Mouse (Mus musculus) right cerebral cortex, postnatal 4 days (tissue): Measurements from ENCODE around the gene Tmem200c.

Experiments
- DNase-seq: peaks from one replicate; pipeline ENCODE4 v3.0.0-alpha.2; 2022

Tmem200c gene

DNA sequence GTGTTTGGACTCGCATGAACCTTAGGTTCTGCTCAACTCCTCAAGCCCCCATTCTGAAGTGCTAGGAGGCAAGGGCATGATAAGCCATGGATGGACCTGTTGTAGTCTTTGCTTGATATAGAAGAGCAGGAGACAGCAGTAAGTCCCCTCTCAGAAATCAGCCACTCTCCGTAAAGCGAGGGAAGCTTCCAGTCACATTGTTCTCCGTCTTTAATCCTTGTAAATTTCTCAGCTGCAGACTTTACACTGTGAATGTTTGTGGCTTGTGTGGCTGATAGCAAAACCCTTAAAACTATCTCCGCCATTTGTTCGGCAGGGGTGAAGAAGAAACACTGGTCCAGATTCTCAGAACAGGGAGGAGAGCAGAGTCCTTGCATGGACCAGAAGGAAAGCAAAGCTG, at the start of gene Tmem200c:
Gene Tmem200c (plus strand): TSS at position 301 of the 400 bp plus-strand sequence.
- no peak for DNase-seq

DNA sequence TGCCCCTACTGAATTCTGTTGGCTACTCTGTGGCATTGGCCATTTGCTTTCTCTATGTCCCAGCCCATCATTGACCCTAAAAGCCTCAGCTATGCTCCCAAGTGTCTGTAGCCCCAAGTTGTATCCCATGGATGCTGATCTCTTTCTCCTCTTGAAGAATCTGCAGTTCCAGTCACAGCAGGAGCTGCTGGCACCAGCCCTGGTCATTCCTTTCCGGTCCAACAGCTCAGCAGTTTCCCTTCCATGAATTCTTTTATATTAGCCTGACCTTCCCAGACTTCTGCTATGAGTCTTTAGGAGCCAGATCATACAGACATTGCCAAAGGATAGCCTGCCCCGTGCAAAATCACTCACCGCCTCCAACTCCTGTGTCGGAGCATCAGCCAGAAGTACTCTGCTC, 32.7 kb upstream of the Tmem200c start:
- DNase-seq: no peak

DNA sequence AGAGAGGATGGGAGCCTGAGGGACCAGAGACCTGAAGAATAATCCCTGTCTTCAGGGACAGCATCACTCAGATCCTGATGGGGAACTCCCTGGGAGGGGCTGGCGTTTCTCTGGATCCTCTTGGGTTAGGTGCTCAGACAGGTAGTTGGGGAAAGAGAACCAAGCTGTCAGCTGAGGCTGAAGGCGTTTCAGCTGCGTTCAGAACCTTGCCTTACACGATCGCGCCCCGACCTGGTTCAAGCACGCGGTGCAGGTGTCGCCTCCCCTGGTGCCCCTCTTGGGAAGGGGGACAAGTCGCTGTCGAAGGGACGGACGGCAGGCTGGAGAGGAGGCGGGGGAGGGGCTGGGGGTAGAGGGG, 10.2 kb downstream of the Tmem200c start:
- DNase-seq: no peak

DNA sequence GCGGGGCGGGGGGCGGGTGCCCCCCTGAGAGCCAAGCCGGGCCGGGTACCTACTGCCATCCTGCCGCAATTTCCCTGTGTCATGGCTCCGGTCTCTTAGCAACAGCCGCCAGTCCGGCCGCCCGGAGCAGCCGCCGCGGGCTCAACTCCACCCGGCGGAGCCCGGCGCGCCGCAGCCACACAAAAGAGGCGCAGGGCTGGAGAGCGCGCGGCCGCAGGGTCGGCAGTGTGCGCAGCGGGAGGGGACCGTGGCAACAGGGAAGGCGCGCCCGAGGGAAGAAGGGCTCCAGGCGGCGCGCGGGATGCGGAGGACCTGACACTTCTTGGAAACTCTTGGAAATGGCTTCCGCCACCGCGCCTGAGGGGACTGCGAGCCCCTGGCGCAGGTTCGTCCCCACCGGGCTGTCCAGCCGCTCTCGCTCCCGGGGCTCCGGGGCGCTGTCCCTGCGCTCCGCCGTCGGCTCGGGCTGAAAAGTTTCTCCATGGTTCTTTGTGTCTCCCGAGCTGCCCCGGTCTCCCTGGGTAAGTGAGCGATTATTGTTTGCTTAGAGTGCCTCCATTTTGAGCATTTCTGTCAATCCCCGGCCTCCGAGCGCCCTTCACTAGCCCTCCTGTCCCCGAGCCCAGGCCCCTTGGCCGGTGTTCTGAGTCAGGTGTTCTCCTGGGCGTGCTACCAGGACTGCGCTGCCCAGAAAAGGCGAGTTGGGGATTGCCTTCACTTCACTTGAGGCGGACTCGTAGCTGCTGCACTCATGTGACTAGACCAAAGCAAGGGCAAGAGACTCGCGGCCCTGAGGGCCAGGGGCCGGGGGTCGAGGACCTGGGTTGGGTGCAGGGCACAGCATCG, 10.8 kb downstream of the Tmem200c start:
- peak; percentile 59 for DNase-seq

DNA sequence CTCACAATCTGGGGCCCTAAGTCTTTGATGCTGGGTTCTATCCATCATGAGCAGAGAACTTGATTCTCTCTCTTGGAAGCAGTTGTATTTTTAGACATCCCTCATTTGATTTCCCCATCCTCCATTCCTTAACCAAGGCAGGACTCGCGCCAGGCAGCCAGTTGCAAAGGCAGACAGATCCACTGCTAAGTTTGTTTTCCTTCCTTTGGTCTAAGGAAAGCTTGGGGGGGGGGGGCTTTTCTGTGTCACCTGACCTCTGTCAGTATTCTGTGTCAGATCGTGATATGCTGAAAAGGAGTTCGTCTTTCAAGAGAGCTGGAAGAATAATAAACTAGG, 11.4 kb downstream of the Tmem200c start:
- peak; percentile 61 for DNase-seq

DNA sequence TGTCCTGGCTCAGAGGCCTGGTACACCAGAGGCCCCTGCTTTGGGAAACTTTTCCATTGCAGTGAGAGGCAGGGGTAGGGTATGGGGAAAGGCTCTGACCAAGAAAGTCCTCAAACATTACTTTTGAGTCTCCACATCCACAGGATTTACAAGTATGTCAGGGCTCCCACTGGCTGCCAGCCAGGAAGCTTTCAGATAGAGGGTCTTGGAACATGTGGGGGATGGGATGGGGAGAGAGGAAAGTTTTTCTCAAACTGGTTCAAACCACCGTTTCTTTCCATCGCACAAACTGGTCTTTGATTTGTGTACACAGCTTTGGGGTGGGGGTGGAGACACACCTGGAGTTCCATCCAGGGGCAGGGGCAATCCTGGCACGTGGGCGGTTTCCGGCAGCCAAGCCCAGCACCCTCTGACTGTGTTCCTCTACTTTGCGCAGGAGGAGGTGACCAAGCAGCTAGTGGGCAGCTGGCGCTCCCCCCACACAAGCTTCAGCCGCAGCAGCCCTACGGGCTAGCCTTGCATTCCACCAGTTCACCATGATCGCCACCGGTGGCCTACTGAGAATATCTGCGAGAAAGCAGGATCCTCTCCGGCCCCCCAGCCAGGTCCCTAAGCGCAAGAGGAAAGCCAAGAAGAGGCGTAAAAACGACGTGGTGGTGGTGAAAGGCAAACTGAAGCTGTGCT, 13.6 kb downstream of the Tmem200c start:
- peak; percentile 30 for DNase-seq

DNA sequence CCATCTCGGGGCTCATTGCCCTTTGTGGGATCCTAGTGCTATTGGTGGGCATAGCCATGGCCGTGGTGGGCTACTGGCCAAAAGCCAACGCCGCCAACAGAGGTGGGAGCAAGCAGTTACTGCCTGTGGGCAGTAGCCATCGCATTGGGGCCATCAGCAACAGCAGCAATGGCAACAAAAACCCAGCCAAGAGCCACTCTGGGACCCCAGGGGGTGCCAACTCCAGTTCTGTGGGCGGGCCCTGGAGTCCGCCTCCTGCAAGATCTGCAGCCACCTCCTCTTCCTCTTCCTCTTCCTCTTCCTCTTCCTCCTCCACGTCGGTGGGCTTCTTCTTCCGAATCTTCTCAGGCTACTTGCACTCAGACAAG, 14.1 kb downstream of the Tmem200c start:
- peak; percentile 24 for DNase-seq

DNA sequence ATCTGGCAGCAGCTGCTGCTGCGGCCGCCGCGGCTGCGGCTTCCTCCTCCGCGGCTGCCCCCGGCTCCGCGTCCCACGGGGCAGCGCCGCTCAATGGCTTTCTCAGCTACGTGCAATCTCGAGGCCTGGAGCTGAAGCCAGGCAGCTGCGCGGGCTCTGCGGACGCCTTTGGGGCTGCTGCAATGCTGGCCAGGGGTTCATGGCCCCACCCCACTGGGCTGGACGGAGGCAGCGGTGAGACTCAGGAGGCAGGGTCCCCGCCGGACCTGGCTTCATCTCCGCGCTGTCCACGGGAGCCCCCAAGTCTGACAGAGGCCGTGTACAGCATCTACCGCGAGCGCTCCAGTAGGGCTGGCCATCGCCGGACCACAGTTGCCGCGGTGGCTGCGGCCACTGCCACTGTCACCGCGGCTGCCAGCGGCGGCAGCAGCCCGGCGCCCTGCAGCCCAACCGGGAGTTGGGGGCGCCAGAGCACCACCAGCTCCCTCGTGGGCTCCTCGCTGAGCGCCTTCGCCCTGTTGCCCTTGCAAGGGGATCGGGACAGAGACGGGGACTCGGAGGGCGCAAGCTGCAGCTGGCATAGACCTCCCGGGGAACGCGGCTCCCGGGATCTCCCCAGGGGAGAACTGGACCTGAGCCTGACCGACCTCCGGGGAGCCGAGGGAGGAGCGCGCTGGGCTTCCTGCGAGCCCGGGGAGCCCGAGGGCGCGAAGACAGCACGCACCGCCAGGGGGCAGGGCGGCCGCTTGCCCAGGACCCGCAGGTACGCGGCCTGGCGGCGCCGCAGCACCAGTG, 14.9 kb downstream of the Tmem200c start:
- peak; percentile 66 for DNase-seq

DNA sequence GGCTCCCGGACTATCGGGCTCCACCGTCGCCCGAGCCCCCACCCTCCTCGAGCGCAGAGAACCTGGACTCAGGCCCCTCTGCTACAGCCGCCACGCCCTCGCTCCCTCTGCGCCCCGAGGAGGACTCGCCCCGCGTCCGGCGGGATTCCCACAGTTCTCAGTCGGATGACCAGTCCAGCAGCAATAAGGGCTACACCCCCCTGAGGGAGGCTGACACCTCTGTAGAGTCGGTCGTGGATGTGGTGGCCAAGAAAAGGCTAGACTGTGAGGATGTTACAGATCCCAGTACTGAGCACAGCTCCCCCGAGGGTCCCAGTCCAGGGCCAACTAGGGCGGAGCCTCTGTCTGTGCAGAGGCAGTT, 15.4 kb downstream of the Tmem200c start:
- no peak for DNase-seq

DNA sequence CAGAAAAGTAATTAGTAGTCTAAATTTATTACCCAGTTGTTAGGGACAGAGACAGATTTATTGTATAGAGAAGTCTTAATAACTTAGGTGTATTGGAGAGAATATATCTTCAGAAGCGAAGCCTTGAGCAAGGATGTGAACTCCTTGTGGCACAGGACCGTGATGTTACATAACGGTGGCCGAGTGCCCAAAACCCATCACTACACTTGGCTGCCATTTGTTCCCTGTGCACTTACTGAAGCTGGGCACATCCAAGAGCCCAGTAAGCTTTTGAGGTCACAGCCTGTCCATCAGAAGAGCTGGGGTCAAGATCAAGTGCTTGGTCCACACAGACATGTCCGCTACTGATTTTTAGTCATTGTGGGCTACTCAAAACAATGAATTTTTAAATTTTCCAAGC, 19.5 kb downstream of the Tmem200c start:
- DNase-seq: no peak

DNA sequence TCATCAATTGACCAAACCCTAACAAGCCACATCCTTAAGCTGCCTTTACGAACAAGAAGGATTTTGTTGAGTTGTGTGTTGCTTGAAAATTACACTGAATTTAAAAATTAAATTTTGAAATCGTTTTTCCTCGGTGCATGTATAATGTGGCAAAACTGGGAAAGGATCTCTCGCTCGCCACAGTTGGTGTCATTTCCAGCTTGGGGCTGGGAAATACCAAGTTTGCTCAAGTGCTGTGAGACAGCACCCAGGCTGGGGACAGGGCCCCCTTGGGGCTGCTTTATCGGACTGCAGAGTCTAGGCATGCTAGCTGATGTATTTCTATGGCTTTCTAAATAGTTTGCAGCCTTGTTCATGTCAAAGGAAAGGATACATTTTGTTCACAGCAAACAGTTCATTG, 22.3 kb downstream of the Tmem200c start:
- DNase-seq: peak; percentile 26

DNA sequence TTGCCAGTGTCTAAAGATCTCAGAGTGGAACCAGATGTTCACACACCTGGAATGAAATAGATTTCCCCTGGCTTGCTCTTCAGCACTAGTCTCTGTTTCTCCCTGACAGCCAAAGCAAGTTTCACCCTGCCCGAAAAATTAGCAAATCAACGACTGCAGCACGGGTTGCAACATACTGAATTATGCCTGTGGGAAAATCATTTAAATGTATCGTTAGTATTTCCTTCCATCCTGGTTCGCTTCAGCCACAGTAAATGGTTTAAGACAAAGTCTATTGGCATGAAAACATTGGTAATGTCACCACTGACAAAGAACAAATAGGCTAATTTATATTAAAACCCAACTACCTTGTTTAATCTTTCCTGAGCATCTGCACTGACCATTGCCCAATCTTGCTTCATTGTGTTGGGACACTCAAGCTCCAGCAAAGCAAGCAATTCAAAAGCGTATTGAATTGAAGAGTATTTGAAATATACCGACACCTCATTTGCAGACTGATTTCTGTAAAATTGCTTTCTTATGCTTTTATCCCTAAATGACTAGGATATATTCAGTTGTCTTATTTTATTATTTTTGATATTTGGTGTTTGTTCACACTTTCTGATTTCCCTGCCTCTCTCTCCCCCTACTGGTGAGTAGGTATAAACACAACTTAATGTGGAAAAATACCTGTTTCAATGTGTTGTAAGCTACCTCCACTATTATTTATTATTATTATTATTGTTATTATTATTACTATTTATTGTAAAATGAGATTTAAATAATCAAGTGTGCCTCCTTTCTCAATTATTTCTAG, 25.9 kb downstream of the Tmem200c start:
- no peak for DNase-seq

DNA sequence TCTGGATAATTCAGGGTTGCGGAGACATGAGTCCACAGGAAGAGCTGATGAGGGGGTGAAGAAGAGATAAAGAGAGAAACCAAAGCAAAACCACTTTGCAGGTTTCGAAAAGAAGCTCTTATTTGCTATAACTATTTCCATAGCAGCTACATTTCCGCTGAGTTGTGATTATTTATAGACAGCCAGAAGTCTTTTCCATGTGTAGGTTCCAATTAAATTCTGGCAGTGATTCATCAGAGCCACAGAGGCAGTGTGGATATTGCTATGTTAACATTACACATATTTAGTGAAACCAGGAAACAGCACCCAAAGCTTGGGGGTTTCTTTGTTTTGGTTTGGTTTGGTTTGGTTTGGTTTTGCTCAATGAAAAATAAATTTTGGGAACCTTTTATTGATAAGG, 37.8 kb downstream of the Tmem200c start:
- no peak for DNase-seq

DNA sequence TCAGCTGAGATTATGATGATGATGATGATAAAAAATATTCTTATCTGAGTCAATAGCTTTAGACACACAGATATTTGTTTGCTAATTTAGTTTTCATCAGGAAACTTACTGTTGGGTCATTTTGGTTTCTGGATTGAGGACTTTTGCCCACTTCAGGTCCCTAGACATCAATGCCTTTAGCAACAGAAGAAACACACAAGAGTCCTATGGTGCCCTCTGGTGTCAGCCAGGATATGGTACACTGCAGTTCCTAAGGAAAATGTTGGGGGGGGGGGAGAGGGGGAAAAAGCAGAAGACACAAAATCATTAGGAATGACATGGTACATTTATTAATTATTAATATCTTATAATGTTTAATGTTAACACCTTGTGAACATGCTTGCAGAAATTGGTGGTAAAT, 42.0 kb downstream of the Tmem200c start:
- peak; percentile 52 for DNase-seq

DNA sequence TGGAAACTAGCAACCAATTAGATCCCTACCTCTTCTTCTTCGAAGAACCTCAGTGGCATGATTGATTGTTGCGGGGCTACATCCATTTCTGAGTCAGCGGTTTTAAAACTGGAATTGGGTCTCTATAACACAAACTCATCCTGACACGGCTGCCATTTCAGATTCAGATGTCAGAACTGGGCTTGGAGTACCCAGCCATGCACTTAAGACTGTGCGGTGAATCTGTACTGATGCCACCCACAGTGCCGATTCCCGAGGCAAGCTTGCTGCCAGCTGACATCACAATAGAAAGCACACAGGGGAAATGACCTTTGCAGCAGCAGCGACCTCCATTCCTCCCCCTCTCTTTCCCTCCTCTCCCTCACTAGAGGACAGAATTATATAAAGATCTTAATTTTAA, 47.6 kb downstream of the Tmem200c start:
- DNase-seq: no peak

DNA sequence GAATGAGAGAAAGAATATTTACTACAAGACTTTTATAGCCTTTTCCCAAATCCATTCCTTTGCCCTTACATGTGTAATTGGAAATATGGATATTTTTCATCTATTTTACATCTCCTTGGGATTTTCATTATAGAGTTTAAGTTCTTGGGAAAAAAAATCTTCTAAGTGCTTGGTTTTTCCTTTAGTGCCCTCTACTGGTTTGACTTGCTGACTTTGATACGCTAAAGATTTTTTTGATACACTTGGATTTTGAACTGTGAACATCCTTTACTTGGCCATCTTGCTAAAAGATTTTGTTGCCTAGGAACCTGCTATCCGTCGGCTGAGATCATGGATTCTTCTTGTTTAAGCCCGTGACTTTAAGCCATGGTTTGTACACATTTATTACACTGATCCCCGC, 48.8 kb downstream of the Tmem200c start:
- no peak for DNase-seq

DNA sequence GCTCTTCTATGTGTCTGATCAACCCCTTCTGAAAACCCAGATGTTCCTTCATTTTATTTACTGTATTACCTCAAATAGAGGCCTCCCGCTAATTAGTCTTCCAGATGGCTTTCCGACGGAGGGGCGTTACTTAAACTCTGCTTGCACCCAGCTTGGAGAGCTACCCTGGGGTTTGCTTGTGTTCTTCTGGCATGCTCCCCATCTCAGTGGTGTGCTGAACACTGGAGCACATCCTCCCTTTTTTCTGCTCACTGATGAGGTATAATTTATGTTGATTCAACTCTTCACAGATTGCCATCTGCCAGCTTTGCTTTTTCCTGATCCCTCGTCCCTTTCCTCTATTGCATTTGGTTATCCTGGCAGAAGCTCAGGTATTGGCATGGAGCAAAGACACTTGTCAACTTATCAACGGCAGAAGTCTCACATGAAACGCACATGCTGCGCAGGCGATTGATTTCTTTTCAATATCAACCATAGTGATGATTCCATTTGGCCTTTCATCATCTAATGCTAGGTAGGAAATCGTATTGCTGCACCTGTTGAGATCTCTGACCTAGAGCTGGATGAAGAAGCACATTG, 49.6 kb downstream of the Tmem200c start:
- no peak for DNase-seq

DNA sequence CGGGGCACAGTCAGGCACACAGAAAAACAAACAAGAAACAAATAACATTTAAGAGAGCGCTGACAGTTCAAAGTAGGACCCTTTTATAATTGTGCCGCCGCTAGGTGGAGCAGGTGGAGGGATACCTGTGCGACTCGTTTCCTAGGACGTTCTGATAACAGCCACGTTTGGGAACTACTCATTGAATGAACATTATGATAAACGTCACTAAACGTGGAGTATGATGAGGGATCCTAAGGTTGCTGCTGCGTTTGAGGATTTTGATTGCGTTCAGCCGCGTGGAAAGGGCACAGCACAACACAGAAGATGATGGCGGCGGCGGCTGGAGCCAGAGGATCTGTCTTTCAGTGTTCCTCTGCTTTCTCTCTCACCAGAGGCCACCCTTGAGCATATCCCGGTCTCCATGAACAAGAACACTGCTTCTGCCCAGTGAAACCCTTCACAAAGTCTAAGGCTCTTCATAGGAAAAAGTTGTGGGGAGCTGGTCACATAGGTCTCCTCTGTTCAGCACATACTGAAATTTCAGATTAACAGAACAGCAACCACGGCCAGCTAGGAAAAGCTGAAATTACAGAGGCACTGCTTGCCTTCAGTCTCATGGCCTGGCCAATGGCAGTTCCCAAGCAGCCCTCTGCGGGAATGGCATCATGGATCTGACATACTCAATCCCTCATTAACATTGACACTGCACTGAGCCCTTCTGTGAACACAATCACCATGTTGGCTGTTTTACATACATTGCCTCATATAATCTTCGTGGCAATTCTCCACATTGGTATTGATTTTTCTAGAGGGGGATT, 55.5 kb downstream of the Tmem200c start:
- peak; percentile 67 for DNase-seq

DNA sequence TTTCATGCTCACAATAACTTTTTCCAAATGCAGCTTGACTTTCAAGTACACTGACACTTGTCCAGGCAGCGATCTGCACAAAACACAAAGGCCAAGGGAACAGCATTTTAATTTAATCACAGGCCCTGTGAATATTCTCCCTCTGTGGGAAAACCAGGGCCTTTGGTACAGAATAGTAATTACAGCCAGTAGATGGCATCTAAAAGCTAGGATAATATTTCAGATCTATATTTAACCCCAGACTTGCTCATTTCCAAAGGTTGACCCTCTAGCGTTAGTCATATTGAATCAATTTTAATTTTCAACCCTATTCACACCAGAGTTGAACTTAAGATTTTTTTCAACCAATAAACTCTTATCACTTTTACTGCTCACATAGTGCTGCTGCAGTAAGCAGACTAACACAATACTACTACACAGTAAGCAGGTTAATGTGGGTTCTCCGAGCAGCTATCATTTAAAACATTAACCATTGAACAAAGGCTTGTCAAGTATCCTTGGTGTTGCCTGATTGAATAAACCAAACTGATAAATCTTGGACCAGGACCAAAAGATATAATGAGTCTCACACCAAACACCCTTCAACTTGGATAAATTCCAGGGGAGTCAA, 57.2 kb downstream of the Tmem200c start:
- DNase-seq: no peak

DNA sequence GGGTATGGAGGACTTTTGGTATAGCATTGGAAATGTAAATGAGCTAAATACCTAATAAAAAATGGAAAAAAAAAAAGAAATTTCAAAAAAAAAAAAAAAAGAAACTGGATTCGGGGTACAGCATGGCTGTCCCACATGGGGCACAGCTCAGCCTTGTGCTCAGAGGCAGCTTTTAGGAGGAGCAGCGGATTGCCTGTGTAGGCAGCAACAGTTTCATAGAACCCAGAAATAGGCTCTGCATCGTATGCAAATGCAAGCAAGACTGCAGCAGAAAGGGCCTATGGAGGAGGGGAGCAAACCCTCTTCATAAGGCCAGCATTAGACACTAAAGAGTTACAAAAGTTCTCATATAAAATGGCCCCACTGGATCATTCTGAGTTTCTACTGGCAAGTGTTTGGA, 64.2 kb downstream of the Tmem200c start:
- no peak for DNase-seq
